Mouse (Mus musculus) left cerebral cortex, adult 18-20 months (tissue): ENCODE measurements around the gene Tmem178b. TPM values are rescaled to one million over a fixed set of nuclear protein-coding genes. Genes with fewer than 3 reads are reported as not detected.
A peak's percentile ranks its signal among the peaks of the same experiment; 100 is the strongest.

Experiments used
- DNase-seq, 2 experiments: peaks; one replicate each; pipeline ENCODE4 v3.0.0; 2021 to 2022; ENCODE audit warnings: low spot score in 2 of 2, mixed read lengths in 1 of 2
- long read RNA-seq, 2 experiments: library from polyadenylated mRNA; stranded (forward); transcript quantifications; one replicate each; pipeline ENCODE4 v2.0.0; 2021
- total RNA-seq, 2 experiments: library from RNA; stranded (reverse); gene quantifications; 2 replicates each; pipeline ENCODE4 v1.2.3; 2021

Gene Tmem178b
- 100 to 1,000 TPM; 193 to 222 TPM for total RNA-seq
- long read RNA-seq, experiment 1, full-length matches to known transcripts = 22 of 23 reads
- long read RNA-seq, experiment 1, partial matches to known transcripts = 0 of 23 reads
- long read RNA-seq, experiment 1, other reads (novel, unspliced or antisense) = 1 of 23 reads
- long read RNA-seq, experiment 2, full-length matches to known transcripts = 16 of 19 reads
- long read RNA-seq, experiment 2, partial matches to known transcripts = 1 of 19 reads
- long read RNA-seq, experiment 2, other reads (novel, unspliced or antisense) = 2 of 19 reads

DNA sequence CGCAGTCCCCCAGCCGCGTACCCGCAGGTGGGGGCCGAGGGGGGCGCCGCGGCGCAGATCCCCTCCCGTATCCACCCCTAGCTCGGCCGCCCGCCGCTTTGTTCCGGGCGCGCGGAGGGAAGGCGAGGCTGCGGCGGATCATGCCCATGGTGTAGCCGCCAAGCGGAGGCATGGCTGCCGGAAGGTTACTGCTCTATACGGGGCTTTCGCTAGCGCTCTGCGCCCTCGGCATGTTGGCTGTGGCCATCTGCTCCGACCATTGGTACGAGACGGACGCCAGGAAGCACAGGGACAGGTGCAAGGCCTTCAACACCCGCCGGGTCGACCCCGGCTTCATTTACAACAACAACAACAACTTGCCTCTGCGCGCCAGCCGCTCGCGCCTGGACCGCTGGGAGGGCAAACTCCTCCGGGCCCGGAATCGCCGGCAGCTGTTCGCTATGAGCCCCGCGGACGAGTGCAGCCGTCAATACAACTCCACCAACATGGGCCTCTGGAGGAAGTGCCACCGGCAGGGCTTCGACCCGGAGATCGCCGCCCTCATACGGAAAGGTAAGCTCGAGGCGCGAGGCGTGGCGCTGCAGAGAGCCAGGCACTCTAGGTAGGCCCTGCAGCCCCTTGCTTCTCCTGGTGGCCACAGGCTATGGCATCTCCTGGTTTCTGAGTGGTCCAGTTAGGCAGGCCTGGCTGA, at the start of gene Tmem178b:
Gene Tmem178b, plus strand, starts transcription at position 371 of the 691 bp plus-strand sequence.
- DNase-seq = peak; percentile 36 to 46

DNA sequence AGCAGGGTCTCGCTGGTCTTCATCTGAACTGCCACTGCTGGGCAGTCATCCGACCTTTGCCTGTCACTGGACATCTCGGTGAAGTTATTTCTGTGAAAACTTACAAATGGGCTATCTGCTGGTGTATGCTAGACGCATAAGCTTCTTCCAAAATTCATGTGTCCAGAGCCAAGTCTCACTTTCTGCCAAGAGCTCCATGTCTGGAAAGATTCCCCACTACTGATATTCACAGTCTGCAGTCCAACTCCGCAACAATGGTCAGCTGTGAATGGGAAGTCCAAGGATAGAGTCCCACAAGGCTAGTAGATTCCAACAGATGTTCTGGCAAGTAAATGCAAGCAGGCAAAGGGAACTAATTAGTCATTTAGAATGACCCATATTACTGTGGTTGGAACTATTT, 44.3 kb upstream of the Tmem178b start:
- no peak for DNase-seq

DNA sequence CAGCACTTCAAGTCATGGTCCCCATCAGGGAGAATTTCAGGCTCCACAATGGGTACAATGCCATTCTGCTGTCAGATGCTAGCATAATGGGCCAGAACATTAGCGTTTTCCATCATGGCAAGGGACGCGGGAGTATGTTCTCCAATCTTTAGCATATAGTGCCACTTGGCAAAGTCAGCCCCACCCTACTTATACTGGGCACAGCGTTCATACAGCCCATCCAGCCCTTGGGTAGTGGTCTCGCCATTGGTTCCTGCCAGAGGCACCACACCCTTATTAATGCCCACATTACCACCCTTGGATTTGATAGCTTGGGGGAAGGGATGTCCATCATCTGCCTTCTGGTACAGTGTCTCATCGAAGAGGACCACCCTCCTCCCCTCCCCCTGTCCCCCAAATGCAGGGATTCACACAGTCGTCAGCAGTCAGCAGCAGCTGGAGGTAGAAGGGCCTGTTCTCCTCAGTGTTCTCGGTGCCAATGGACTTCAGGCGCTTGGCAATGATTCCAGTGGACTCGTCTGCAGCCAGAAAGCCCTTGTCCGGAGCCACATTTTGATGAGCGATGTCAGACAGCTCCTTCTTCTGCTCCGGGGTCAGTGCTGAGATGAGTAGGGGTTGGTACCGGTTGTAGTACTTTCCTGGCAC, 29.3 kb upstream of the Tmem178b start:
- no peak for DNase-seq

DNA sequence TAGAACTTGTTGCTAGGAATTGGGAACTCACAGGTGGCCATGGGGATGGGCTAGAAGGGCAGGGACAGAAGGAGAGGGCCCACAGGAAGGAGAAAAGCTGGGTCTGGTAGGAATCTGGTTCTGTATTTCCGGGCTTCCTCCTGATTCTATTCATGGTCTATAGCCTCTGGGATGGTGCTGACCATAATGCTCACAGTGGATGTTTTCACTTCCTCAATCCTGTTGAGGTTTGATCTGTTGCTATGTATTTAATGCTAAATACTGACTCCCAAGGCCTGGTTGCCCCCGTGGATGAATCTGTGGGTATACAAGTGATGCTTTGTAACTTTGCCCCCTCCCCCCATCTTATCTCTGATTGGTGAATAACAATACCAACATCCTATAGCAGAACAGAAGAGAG, 25.5 kb upstream of the Tmem178b start:
- DNase-seq = no peak

DNA sequence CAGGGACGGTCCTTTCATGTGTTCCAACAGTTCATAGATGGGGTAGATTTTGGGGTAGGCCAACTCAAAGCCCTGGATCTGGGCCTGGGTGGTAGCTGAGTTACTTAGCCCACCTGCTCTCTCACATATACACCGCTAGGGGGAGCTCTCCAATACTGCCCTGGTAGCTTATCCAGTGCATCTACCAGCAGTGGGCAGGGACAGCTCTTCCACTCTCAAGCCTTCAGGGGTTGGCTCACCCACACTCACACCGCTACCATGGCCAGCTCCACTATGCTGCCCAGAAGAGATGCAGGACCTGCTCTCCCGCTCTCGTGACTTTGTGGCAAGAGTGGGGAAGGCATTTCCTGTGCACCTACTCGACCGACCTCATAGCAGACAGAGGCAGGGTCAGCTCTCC, 24.3 kb upstream of the Tmem178b start:
- DNase-seq = no peak

DNA sequence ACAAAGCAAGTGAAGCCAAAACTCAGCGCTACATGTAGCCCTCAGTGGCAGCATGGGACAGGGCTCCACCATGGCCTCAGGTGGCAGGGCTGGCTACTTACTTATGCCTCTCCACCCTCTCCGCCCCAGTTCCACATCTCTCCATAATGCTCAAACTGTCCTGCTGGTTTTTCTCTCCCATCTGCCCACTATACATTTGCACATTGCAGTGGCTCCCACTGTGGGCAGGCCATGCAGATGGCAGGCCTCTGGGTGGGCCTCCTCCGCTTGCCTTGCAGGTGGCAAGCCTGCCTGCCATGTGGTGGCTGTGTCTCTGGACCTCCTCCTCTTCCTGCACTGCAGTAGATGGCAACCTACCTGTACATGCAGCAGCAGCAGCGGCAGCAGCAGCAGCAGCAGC, 23.4 kb upstream of the Tmem178b start:
- peak; percentile 15 to 42 for DNase-seq

DNA sequence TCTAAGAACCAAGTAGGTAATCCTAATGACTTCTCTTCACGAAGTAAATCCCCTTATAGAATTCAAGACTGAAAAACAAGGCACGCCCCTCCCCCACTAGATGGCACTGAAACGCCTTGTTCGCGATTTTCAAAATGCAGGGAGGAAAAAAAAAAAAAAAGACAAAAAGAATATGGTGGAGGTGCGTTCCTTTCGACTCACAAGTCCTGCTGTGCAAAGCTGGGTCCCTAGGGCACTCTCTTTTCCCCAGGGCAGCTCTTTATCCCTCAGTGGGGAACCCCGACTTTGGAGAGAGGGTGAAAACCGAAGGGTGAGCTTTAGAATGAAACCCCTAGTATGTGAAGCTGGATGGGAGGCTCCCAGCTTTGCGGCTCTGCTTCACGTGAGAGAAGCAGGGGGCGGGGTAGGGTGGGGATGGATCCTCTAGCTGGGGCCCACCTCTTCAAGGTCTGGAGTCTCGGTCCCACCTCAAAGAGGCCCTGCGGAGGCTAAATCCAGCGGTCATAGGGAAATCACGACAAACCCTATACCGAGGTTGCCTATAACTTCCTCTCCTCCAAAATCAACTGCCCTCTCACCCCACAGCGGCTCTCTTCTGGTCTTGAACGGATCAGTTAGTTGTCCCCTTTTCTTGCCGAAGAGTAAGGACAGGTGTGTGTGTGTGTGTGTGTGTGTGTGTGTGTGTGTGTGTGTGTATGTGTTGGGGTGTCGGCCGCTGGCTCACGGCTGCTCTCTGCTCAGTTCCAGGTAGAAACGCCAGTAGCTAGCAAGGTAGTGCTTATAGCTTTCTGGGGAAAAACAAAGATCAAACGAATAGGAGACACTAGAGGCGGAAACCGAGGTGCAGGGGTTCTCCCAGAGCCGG, 2.6 kb upstream of the Tmem178b start:
- peak; percentile 70 to 72 for DNase-seq

DNA sequence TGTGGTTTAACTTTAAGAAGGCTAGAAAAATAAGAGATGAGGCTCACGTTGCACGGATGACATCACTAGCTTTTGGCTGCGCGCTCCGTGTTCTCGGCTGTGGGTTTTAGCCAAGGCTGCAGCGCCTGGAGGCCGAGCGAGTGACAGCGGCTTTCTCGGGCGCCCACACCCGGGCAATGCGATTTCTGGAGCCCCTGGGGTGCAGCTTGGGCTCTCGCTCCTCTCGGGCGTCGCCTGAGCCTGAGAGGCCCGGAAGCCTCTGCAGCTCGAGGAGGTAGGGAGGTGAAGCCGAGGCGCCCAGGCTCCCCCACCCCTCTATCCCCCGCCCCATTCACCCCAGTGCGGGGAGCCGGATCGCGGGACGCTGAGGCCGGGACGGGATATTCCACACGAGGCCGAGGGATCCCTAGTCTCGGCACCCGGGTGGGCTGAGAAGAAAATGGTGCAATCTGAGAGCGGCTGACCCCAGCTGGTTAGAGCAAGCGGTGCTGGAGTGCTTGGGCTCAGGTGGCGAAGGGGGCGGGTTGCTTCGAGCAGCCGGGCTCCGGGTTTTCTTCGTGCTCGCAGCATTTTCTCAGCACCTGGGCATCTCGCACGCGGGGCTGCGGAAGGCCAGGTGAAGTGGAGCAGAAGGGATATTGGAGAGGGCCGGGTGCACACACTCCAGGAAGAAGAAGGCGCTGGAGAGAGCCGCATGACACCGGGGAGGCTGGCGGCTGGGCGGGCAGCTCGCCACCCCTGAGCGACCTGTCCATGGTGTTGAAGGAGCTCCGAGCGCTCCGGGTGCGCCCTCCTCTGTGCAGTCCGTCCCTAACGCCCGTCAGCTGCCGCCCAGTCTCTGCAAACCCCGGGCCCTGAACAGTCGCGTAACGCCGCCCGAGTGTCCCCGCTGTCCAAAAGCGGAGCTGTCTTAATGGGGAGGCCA, 1.4 kb upstream of the Tmem178b start:
- DNase-seq = peak; percentile 86 to 92

DNA sequence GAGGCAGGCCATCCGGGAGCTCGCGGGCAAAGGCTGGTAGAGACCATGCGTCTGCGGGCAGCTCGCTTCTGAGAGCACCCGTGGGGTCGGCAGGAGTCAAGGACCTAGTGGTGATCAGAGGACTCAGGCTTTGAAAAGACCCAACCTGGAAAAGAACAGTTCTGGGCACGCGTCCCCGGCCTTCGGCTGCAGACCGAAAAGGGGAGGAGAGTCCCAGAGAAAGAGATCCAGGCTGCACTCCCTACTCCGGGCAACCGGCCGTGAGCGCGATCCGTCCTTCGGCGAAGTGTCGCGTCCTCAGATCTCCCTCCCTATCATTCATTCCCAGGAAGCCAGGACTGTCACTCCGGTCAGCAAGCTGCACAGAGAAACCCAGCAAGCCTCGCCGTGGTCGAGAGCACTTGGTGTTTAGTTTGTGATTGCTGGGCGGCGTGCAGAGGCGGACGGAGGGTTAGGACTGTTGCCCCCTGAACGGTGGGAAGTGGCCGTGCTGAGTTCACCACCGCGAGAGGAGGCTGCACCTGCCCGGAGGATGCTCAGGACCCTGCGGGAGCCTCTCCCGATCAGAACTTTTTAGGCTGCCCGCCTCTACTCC, 668 bp upstream of the Tmem178b start:
- peak; percentile 36 to 58 for DNase-seq

DNA sequence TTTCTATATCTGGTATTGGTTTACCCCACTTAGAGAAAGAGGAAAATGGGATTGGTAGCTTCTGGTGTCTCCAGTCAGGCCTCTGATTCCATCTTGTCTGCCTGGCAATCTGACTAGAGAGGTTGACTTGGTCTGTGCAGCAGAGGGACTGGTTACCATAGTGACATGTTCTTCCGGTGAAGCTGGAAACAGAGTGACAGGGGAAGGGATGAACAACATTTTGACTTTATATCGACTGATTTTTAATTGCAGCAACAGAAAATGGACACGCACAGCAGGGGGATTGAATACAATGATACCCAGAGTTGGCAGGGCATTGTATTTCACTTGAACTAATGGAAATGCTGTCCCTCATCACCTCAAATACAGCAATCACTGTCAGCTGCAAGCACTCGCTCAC, 2.1 kb downstream of the Tmem178b start:
- DNase-seq = peak in 1 of 2 experiments; percentile 26

DNA sequence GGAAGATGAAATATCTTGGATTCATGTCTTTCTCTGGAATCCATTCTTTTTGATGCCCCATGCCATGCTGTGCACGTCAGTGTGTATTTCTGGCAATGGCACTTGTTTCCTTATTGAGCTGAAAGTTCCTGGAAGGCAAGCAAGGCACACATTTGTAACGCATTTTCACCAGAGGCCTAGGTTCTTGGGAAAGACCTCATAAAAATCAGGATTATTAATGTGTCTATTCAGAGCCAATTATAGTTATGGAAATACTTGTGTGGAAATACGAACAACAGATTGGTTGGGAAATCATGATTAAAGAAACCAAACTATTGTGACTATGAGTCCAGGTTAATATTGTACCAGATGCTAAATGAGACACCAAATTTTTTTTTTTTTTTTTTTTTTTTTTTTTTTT, 3.4 kb downstream of the Tmem178b start:
- no peak for DNase-seq

DNA sequence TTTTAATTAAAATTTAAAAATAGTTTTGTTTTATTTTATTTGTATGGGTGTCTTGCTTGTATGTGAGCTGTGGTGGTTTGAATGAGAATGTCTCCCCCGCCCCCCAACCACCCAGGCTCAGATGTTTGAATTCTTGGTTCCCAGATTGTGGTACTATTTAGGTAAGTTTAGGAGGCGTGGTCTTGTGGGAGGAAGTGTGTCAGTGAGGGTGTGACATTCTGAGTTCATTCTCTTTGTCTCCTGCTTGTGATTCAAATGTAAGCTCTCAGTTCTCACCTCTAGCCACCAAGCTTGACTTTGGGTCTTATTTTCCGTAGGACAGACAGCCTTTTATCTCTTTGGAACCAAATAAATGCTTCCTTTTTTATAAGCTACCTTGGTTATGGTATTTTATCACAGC, 17.7 kb downstream of the Tmem178b start:
- no peak for DNase-seq

DNA sequence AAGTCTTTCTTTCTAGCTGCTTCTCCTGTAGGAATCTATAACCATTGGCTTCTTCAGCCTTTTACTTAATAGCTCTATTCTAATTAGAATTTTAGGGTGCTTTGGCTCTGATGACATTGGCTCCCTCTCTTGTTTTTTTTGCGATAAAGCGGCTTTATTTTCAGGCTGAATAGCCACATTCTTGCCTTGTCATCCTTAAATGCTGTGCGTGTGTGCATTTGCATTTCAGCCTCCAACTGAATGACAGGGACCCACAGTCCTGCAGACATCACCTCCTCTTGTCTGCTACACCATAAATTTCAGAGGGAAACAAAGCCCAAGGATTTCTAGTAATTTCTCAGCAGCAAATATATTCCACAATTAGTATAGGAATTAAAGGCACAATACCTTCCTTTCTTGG, 23.4 kb downstream of the Tmem178b start:
- DNase-seq = no peak

DNA sequence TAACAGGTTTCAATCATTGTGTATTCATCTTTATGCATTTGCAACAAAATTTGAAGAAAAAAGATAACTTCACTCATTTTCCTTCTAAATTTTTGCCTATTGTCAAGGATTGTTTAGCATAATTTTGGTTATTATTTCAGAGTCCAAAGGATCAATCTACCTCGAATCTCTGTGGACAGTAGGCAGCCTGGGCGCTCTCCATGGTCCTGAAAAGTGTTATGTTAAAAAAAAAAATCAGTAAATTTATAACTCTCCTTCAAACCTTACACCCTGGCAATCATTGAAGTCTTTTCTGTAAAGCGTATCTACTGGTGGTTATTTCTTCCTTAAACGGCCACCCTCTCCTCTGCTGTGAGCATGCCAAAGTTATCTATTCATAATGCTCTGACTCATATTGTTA, 26.2 kb downstream of the Tmem178b start:
- DNase-seq = no peak

DNA sequence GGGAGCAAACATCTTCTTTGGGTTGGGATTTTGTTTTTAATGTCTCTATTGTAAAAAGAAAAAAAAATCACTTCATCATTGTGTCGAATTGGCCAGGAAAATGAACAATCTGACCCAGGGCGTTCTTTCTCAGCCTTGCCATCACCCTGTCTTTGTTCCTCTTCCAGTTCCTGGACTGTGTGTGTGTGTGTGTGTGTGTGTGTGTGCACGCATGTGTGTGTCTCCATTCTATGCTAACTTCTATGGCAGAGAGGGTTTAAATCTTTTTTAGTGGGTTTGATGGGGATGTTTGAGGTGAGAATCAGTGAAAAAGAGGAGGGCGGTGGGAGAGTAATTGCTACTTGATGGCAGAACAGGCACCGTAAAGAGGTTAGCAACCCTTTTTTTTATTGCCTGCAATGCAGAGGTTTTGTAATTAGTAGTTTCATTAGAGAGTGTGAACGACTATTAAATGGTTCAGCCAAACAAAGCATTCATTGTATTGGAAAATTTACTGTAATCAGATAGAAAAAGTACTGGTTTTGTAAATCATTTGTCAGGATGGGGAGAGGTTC, 30.2 kb downstream of the Tmem178b start:
- DNase-seq = no peak

DNA sequence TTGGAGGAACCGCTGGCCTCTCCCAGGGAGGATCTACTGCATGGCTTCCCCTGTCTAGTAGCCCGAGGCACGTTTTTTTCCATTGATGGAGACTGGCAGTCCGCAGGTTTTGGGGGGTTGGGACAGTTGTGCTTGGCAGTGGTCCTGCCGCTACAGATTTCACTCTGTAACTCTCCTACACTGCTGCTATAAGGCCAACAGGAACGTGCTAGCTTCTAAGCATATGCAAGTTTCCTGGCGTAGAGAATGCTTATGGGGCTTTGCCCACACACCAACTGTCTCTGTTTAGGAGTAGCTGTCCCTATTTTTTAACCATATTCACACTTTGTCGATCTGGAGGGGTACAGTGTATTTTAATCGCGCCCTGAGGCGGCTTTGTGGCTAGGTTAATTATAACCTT, 30.8 kb downstream of the Tmem178b start:
- peak; percentile 66 to 83 for DNase-seq

DNA sequence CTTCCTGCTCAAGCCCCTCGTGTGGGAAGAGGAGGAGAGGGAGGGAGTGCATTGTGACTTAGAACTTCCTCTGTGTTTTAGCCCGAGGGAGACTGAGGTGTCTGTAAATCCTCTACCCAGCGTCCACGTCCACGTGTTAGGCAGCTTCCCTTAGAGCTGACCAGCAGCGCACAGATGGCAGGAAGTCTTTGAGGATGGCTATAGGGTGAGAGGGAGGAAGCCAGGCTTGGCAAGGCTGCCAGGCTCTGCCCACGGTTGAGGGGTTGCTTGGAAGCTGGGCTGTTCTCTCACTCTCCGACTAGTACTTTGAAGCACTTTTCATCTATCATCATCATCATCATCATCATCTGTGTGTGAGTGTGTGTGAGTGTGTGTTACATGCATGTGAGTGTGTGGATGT, 41.9 kb downstream of the Tmem178b start:
- DNase-seq = peak in 1 of 2 experiments; percentile 44

DNA sequence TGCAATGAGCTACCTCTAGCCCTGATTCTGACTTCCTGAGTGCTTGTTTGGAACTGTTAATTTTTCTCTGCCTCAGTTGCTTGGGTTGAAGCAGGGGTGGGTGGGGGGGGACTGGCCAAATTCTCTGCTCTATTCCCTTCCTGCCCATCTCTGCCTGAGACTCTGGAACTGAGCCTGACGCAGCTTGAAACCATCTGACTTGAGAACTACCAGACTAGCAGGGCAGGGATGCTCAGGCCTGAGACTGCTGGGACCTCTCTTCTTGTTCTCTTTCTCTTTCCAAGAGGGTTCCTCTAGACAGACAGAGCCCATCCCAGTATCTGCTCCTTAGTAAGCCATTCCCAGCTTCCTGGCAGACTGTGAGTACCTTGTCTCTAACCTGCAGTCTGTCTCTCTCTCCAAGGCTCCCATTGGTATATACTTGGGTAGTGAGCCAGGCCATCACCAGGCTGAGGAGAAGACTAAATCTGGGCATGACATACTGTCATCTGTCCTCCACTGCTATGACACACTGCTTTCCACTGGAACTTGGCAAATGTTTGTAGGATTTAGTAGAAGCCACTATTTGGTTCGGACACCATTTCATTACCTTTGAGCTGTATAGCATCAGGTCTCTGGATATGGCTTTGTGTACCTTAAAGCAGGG, 42.7 kb downstream of the Tmem178b start:
- no peak for DNase-seq

DNA sequence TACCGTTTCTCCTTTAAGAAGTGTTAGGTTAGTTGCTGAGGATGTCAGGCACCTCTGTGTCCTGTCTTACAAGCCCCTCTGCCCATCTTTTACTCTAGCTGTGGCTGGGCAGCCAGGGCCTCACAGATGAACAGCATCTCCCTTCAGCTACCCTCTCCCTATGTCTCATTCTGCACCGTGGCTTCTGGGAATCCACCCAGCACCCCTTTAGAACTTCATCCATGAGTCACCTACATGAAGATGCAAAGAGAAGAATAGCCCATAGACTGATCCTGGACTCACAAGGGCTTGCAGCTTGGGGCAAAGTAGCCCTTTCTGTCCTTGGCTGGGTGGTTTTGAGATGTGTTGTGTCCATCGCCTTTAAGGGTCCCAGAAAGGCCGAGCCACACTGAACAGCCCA, 43.4 kb downstream of the Tmem178b start:
- DNase-seq = no peak
